Mouse (Mus musculus) bone marrow, adult 2 months (tissue): Measurements from ENCODE around the gene Mtmr10.

Source experiments
- CTCF ChIP-seq: fragments of 200-500 bp; IDR thresholded peaks from 2 replicates; pipeline ENCODE4 v1.5.1; 2011; ENCODE audit warnings: low read length, control low read depth; ENCODE audit not compliant: control insufficient read depth, insufficient read depth
- POLR2A ChIP-seq: fragments of 200-500 bp; IDR thresholded peaks from 2 replicates; pipeline ENCODE4 v1.6.1; 2011; ENCODE audit warnings: low read depth, mild to moderate bottlenecking, control low read depth, low read length, borderline replicate concordance; ENCODE audit not compliant: control insufficient read depth

- TF ChIP-seq CTCF (no peak), POLR2A (no peak)
These were observed 15.5 kb upstream of the Mtmr10 start for GRCm38 (mm10) chr7:64271926-64272325.
